19 mouse cellular contexts compared by ENCODE assay signal in genomic region chr11:101234124-101234523, GRCm38 (mm10). TPM values are rescaled to one million over a fixed set of nuclear protein-coding genes. Genes with fewer than 3 reads are reported as not detected.
"Had no signal": no experiment of that assay in that cellular context is flagged by ENCODE, and none has a peak within 500 bp of the region (broad histone marks: within the 10 kb centered on the region; RNA-seq: fewer than 3 reads in every experiment).

No protein-coding gene starts in this region.

- DNase-seq: kidney, adult 11 months; kidney, postnatal 36 days; liver; lung, adult 18-20 months; lung, postnatal 14 days; lung, postnatal 4 days; midbrain, embryonic 14.5 days; thymus, postnatal 25 days had no signal

- H3K36me3 ChIP-seq: intestine, embryonic 15.5 days; limb, embryonic 10.5 days; limb, embryonic 13.5 days; liver, embryonic 12.5 days; liver, embryonic 15.5 days; lung, embryonic 15.5 days; stomach, embryonic 15.5 days had no signal

- H3K4me3 ChIP-seq: intestine, embryonic 15.5 days; limb, embryonic 10.5 days; limb, embryonic 13.5 days; liver, embryonic 12.5 days; liver, embryonic 15.5 days; lung, embryonic 15.5 days; stomach, embryonic 15.5 days had no signal

- H3K4me2 ChIP-seq: intestine, embryonic 15.5 days; limb, embryonic 13.5 days; liver, embryonic 12.5 days; liver, embryonic 15.5 days; lung, embryonic 15.5 days; midbrain, embryonic 11.5 days; stomach, embryonic 15.5 days had no signal

- H3K27me3 ChIP-seq: intestine, embryonic 15.5 days; limb, embryonic 13.5 days; lung, embryonic 15.5 days; stomach, embryonic 15.5 days had no signal

- H3K9ac ChIP-seq: intestine, embryonic 15.5 days; limb, embryonic 13.5 days; liver, embryonic 12.5 days; liver, embryonic 15.5 days; lung, embryonic 15.5 days; stomach, embryonic 15.5 days had no signal

- H3K27ac ChIP-seq: intestine, embryonic 15.5 days; limb, embryonic 10.5 days; limb, embryonic 13.5 days; liver, embryonic 12.5 days; liver, embryonic 15.5 days; lung, embryonic 15.5 days; stomach, embryonic 15.5 days had no signal

- ATAC-seq: intestine, embryonic 15.5 days; liver, embryonic 12.5 days had no signal

- H3K9me3 ChIP-seq: intestine, embryonic 15.5 days; limb, embryonic 10.5 days; limb, embryonic 13.5 days; liver, embryonic 12.5 days; liver, embryonic 15.5 days; lung, embryonic 15.5 days; stomach, embryonic 15.5 days had no signal

RNA-seq across cellular contexts. Expression of gene Ramp2, which starts 11.7 kb away (rescaled TPM):
- total RNA-seq: megakaryocyte-erythroid progenitor cell, adult 5-6 weeks had no signal

RNA-seq across cellular contexts. Expression of gene Wnk4, which starts 26.2 kb away (rescaled TPM):
- total RNA-seq: megakaryocyte progenitor cell, adult 5-6 weeks had no signal

RNA-seq across cellular contexts. Expression of gene Cntd1, which starts 44.7 kb away (rescaled TPM):
- total RNA-seq: midbrain, postnatal 0 days had no signal
